Mouse (Mus musculus) lung, postnatal 10 days (tissue): Measurements from ENCODE around the gene Mfsd6.

Experiments
- DNase-seq: peaks from one replicate; pipeline ENCODE4 v3.0.0; 2021

Gene Mfsd6

GRCm38 (mm10) chr1:52638101-52638500, 89.2 kb downstream of the Mfsd6 start:
- no peak for DNase-seq

DNA sequence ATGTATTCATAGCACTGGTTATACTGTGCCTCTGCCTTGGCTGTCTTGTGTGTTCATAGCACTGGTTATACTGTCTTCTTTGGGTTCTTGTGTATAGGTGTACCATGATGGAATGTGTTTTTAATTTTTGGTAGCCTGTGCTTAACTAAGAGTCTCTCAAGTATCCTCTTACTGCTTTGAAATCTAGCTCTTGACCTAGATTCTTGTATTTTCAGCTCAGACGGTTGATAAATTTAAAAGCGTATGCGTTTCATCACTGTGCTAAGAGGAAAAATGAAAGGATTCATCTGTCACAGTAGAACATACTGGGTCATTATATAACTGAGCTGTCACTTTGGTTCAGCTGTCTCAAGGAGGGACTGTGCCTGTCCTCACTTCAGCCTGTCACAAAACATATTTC, 91.3 kb downstream of the Mfsd6 start:
- DNase-seq, result no peak

DNA sequence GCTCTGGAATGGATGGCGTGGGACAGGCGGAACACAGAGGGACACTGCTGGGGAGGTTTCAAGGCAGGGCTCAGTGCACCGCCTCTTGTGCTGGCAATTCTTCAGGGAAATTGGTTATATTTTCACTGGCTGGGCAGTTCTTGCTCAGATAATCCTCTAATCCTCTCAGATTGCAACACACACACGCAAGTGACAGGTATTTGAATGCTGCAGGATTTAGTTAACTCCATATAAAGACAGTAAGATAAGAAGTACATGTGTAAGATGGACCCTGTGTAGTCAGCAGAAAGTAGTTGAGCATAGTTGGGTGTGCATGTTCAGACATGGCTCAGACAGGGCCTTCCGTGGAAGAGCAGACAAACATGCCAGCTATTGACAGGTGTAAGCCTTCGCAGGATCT, 93.0 kb downstream of the Mfsd6 start:
- no peak for DNase-seq

DNA sequence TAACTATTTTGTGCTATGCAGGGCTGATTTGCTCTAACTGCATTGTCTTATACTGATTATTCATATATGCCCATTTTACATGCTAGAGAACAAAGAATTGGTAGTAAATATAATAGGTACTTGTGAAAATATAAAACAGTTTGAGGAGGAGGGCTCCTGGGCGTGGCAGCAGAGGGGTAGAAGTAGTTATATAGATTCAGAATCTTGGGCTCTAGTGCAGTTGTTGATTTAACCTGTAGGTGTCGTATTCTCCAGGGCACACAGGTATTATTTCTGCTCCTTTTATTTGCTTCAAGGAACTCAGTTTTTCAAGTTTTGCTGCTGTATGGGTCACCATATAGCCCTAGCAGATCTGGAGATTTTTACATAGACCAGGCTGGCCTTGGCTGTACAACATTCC, 95.7 kb downstream of the Mfsd6 start:
- DNase-seq, result no peak

GRCm38 (mm10) chr1:52630937-52631299, 96.3 kb downstream of the Mfsd6 start:
- DNase-seq, result no peak

GRCm38 (mm10) chr1:52630248-52630936, 96.9 kb downstream of the Mfsd6 start, which contains the start of gene Nemp2:
Gene Nemp2 (plus strand): TSS chr1:52630703.
- DNase-seq, result peak; percentile 92

- no peak for DNase-seq
Measured at GRCm38 (mm10) chr1:52620442-52620841, 106.8 kb downstream of the Mfsd6 start.

DNA sequence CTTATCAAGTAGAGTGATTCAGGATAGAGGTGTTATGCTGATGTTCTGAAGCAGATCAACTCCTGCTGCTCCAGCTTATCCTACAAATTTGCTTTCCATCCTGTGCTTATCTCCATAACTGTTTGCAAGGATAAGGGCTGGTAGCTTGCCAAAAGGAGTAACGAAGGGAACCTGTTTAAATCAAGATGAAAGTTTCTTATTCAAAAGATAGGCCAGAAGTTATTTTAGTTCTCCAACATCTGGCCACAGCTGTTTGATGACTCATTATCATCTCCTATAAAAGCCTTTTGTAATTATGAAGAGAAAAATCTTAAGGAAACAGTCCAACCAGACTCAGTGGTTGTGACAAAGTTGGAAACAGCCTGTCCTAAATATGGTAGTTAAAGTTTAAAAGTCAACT, 109.0 kb downstream of the Mfsd6 start:
- DNase-seq, result no peak

- DNase-seq, result no peak
Measured at GRCm38 (mm10) chr1:52608486-52608885, 118.8 kb downstream of the Mfsd6 start.

GRCm38 (mm10) chr1:52607700-52608099, 119.6 kb downstream of the Mfsd6 start:
- no peak for DNase-seq
